Mouse (Mus musculus): ENCODE measurements around the gene Ctnna3. TPM values are rescaled to one million over a fixed set of nuclear protein-coding genes. Genes with fewer than 3 reads are reported as not detected.

The Ctnna3 gene
- total and polyA plus RNA-seq, 2 experiments: 0.09 TPM; not detected in 1

GRCm38 (mm10) chr10:63933946-63934345 is 504.0 kb downstream of the Ctnna3 start:
- no peak overlapping the region for H3K4me3 ChIP-seq (ENCODE audit: insufficient read depth, low read depth, low read length)
- H3K79me2 ChIP-seq (ENCODE audit: control insufficient read depth, insufficient read depth, low read length): no peaks in the 10 kb centered on the region
- no peaks in the 10 kb centered on the region for H3K27me3 ChIP-seq (ENCODE audit: control insufficient read depth, insufficient read depth, low read length)
- H3K36me3 ChIP-seq (ENCODE audit: control insufficient read depth, insufficient read depth, low read length): no peaks in the 10 kb centered on the region
- DNase-seq (ENCODE audit: extremely low read depth, low read depth, low spot score): no peak
- no peaks in the 10 kb centered on the region for H3K4me1 ChIP-seq (ENCODE audit: control insufficient read depth, insufficient read depth, low read length)
- 58% methylated on average over 5 of the region's 5 CpGs for WGBS
- H3K9ac ChIP-seq (ENCODE audit: low read depth, low read length): no peak overlapping the region
- H3K27ac ChIP-seq (replicated peaks; ENCODE audit: insufficient read depth, low read depth, low read length): no peak overlapping the region
- TF ChIP-seq POLR2A (IDR thresholded peaks at IDR 0.05; ENCODE audit: extremely low read depth, insufficient read depth, low read length) (no peak), CTCF (IDR thresholded peaks at IDR 0.05; ENCODE audit: low read depth, low read length) (no peak)

GRCm38 (mm10) chr10:63945534-63945933 is 515.6 kb downstream of the Ctnna3 start:
- Histone ChIP-seq H3K4me1 (ENCODE audit: control insufficient read depth, insufficient read depth, low read length) (no peaks in the 10 kb centered on the region), H3K79me2 (ENCODE audit: control insufficient read depth, insufficient read depth, low read length) (no peaks in the 10 kb centered on the region), H3K36me3 (ENCODE audit: control insufficient read depth, insufficient read depth, low read length) (no peaks in the 10 kb centered on the region), H3K27ac (replicated peaks; ENCODE audit: insufficient read depth, low read depth, low read length) (no peak overlapping the region), H3K27me3 (ENCODE audit: control insufficient read depth, insufficient read depth, low read length) (no peaks in the 10 kb centered on the region), H3K4me3 (ENCODE audit: insufficient read depth, low read depth, low read length) (no peak overlapping the region), H3K9ac (ENCODE audit: low read depth, low read length) (no peak overlapping the region)
- no peak for DNase-seq (ENCODE audit: extremely low read depth, low read depth, low spot score)
- TF ChIP-seq POLR2A (IDR thresholded peaks at IDR 0.05; ENCODE audit: extremely low read depth, insufficient read depth, low read length) (no peak), CTCF (IDR thresholded peaks at IDR 0.05; ENCODE audit: low read depth, low read length) (no peak)
- 80% methylated on average over 3 of the region's 3 CpGs for WGBS

- WGBS: 89% methylated on average over 4 of the region's 4 CpGs
These were observed 517.4 kb downstream of the Ctnna3 start for GRCm38 (mm10) chr10:63947266-63947665.

GRCm38 (mm10) chr10:63950867-63951266 is 521.0 kb downstream of the Ctnna3 start:
- no peak overlapping the region for H3K27ac ChIP-seq (replicated peaks; ENCODE audit: insufficient read depth, low read depth, low read length)
- H3K4me3 ChIP-seq (ENCODE audit: insufficient read depth, low read depth, low read length): no peak overlapping the region
- H3K4me1 ChIP-seq (ENCODE audit: control insufficient read depth, insufficient read depth, low read length): no peaks in the 10 kb centered on the region
- 63% methylated on average over 8 of the region's 8 CpGs for WGBS
- no peak for TF ChIP-seq POLR2A (IDR thresholded peaks at IDR 0.05; ENCODE audit: extremely low read depth, insufficient read depth, low read length)
- TF ChIP-seq CTCF (IDR thresholded peaks at IDR 0.05; ENCODE audit: low read depth, low read length): no peak
- no peak for DNase-seq (ENCODE audit: extremely low read depth, low read depth, low spot score)
- H3K79me2 ChIP-seq (ENCODE audit: control insufficient read depth, insufficient read depth, low read length): no peaks in the 10 kb centered on the region
- H3K27me3 ChIP-seq (ENCODE audit: control insufficient read depth, insufficient read depth, low read length): no peaks in the 10 kb centered on the region
- no peaks in the 10 kb centered on the region for H3K36me3 ChIP-seq (ENCODE audit: control insufficient read depth, insufficient read depth, low read length)
- no peak overlapping the region for H3K9ac ChIP-seq (ENCODE audit: low read depth, low read length)

More at GRCm38 (mm10) chr10:63947266-63947665, 517.4 kb downstream of the Ctnna3 start:
- H3K36me3 ChIP-seq (ENCODE audit: control insufficient read depth, insufficient read depth, low read length): no peaks in the 10 kb centered on the region
- TF ChIP-seq POLR2A (IDR thresholded peaks at IDR 0.05; ENCODE audit: extremely low read depth, insufficient read depth, low read length): no peak
- TF ChIP-seq CTCF (IDR thresholded peaks at IDR 0.05; ENCODE audit: low read depth, low read length): no peak
- H3K4me1 ChIP-seq (ENCODE audit: control insufficient read depth, insufficient read depth, low read length): no peaks in the 10 kb centered on the region
- H3K27me3 ChIP-seq (ENCODE audit: control insufficient read depth, insufficient read depth, low read length): no peaks in the 10 kb centered on the region
- no peak for DNase-seq (ENCODE audit: extremely low read depth, low read depth, low spot score)
- H3K27ac ChIP-seq (replicated peaks; ENCODE audit: insufficient read depth, low read depth, low read length): no peak overlapping the region
- no peak overlapping the region for H3K4me3 ChIP-seq (ENCODE audit: insufficient read depth, low read depth, low read length)
- H3K9ac ChIP-seq (ENCODE audit: low read depth, low read length): no peak overlapping the region
- no peaks in the 10 kb centered on the region for H3K79me2 ChIP-seq (ENCODE audit: control insufficient read depth, insufficient read depth, low read length)

GRCm38 (mm10) chr10:63951481-63951880 is 521.6 kb downstream of the Ctnna3 start:
- no peaks in the 10 kb centered on the region for H3K79me2 ChIP-seq (ENCODE audit: control insufficient read depth, insufficient read depth, low read length)
- no peaks in the 10 kb centered on the region for H3K27me3 ChIP-seq (ENCODE audit: control insufficient read depth, insufficient read depth, low read length)
- TF ChIP-seq POLR2A (IDR thresholded peaks at IDR 0.05; ENCODE audit: extremely low read depth, insufficient read depth, low read length): no peak
- TF ChIP-seq CTCF (IDR thresholded peaks at IDR 0.05; ENCODE audit: low read depth, low read length): no peak
- H3K36me3 ChIP-seq (ENCODE audit: control insufficient read depth, insufficient read depth, low read length): no peaks in the 10 kb centered on the region
- H3K4me3 ChIP-seq (ENCODE audit: insufficient read depth, low read depth, low read length): no peak overlapping the region
- H3K9ac ChIP-seq (ENCODE audit: low read depth, low read length): no peak overlapping the region
- no peaks in the 10 kb centered on the region for H3K4me1 ChIP-seq (ENCODE audit: control insufficient read depth, insufficient read depth, low read length)
- H3K27ac ChIP-seq (replicated peaks; ENCODE audit: insufficient read depth, low read depth, low read length): no peak overlapping the region
- DNase-seq (ENCODE audit: extremely low read depth, low read depth, low spot score): no peak
- 87% methylated on average over 1 of the region's 1 CpGs for WGBS

GRCm38 (mm10) chr10:63954308-63954930 is 524.5 kb downstream of the Ctnna3 start:
- no peak for DNase-seq (ENCODE audit: extremely low read depth, low read depth, low spot score)

More at GRCm38 (mm10) chr10:63954308-63954930, 524.5 kb downstream of the Ctnna3 start:
- TF ChIP-seq POLR2A (IDR thresholded peaks at IDR 0.05; ENCODE audit: extremely low read depth, insufficient read depth, low read length) (no peak), CTCF (IDR thresholded peaks at IDR 0.05; ENCODE audit: low read depth, low read length) (no peak)
- no peaks in the 10 kb centered on the region for H3K4me1 ChIP-seq (ENCODE audit: control insufficient read depth, insufficient read depth, low read length)
- 13% methylated on average over 6 of the region's 7 CpGs for WGBS
- no peak overlapping the region for H3K4me3 ChIP-seq (ENCODE audit: insufficient read depth, low read depth, low read length)
- H3K36me3 ChIP-seq (ENCODE audit: control insufficient read depth, insufficient read depth, low read length): no peaks in the 10 kb centered on the region
- H3K27ac ChIP-seq (replicated peaks; ENCODE audit: insufficient read depth, low read depth, low read length): no peak overlapping the region
- no peaks in the 10 kb centered on the region for H3K79me2 ChIP-seq (ENCODE audit: control insufficient read depth, insufficient read depth, low read length)
- no peak overlapping the region for H3K9ac ChIP-seq (ENCODE audit: low read depth, low read length)
- no peaks in the 10 kb centered on the region for H3K27me3 ChIP-seq (ENCODE audit: control insufficient read depth, insufficient read depth, low read length)
